Mouse (Mus musculus): ENCODE results near the gene Sgcd. TPM values are rescaled to one million over a fixed set of nuclear protein-coding genes. Genes with fewer than 3 reads are reported as not detected.

Gene Sgcd
- polyA plus RNA-seq, 1 experiment from 2014 or later, result 1.8 TPM

DNA sequence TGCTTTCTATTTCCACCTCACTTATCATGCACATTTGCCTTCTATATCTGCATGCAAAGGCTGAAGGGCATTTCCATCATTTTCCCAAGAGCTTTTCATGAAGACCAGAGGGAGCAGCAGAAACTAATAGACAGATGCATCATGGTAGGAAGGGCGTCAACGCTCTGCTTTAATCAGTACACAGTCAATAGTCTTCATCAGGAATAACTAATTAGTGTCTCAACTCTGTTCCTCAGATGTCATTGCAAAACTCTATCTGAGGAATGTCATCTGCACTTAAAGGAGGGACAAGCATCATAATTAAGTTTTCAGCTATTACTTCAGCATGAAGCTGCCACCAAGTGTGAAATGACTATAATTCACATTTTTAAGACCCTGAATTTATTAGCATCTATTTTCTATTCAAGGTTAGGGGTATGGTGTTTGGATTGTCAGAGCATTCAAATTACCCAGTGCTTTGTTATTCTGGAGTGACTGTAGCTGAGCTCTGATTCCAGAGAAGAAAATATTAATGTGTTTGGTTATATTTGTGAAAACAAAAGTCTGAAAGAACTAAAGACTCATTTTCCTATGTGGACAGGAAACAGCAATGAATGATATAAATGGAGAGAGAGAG lies 918.9 kb downstream of the Sgcd start:
- no peaks in the 10 kb centered on the region for H3K9me3 ChIP-seq (replicated peaks)
- 85% methylated on average over 2 of the region's 2 CpGs for WGBS
- DNase-seq (ENCODE audit: low spot score), result no peak

DNA sequence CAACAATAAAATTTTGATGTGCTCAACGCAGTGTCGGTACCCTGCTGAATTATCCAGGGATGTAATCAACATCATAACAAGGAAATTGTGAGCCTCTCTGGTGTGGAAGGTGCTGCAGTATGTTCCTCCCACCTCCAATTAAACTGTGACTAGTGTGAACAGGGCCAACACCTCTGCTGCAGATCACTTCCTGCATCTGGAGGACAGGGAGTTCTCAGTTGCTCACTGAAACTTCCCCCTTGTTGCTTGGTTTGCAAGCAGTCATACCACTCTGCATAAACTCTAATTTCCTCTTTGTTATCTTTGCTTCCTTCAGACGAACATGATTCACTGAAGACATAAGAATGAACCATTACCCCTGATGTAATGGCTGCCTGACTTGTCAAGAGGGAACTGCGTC lies 925.1 kb downstream of the Sgcd start:
- no peaks in the 10 kb centered on the region for H3K27me3 ChIP-seq (ENCODE audit: low read depth, poor library complexity, severe bottlenecking)
- H3K4me1 ChIP-seq, result no peaks in the 10 kb centered on the region
- WGBS, result 91% methylated on average over 4 of the region's 4 CpGs
- H3K4me3 ChIP-seq, result no peak overlapping the region
- no peak for DNase-seq (ENCODE audit: low spot score)
- H3K27ac ChIP-seq (replicated peaks), result no peak overlapping the region
- no peaks in the 10 kb centered on the region for H3K9me3 ChIP-seq (replicated peaks)
- no peaks in the 10 kb centered on the region for H3K36me3 ChIP-seq

More for the DNA sequence above, 918.9 kb downstream of the Sgcd start:
- Histone ChIP-seq H3K4me1 (no peaks in the 10 kb centered on the region), H3K27ac (replicated peaks) (no peak overlapping the region), H3K4me3 (no peak overlapping the region), H3K27me3 (ENCODE audit: low read depth, poor library complexity, severe bottlenecking) (no peaks in the 10 kb centered on the region), H3K36me3 (no peaks in the 10 kb centered on the region)

DNA sequence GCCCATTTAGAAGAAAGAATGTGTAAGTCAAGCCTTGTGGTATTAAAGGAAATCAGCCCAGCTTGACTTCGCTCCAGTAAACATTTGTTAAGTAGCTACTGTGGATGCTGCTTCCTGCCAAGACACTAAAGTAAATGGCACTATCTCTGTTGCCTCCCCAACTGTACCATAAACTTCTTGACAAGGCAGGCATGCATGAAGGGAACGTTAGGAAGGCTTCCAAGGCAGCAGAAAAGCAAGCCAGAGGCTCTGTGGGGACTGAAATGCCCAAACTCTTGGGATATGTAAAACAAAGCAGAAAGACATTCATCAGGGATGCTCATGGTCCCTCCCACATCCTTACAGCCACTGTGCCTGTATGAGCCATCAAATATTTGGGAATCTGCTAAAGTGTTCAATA lies 938.4 kb downstream of the Sgcd start:
- Histone ChIP-seq H3K4me3 (no peak overlapping the region), H3K27me3 (ENCODE audit: low read depth, poor library complexity, severe bottlenecking) (no peaks in the 10 kb centered on the region), H3K4me1 (no peaks in the 10 kb centered on the region), H3K36me3 (no peaks in the 10 kb centered on the region), H3K9me3 (replicated peaks) (no peaks in the 10 kb centered on the region), H3K27ac (replicated peaks) (no peak overlapping the region)
- no peak for DNase-seq (ENCODE audit: low spot score)
- WGBS, result 79% methylated on average over 2 of the region's 2 CpGs

DNA sequence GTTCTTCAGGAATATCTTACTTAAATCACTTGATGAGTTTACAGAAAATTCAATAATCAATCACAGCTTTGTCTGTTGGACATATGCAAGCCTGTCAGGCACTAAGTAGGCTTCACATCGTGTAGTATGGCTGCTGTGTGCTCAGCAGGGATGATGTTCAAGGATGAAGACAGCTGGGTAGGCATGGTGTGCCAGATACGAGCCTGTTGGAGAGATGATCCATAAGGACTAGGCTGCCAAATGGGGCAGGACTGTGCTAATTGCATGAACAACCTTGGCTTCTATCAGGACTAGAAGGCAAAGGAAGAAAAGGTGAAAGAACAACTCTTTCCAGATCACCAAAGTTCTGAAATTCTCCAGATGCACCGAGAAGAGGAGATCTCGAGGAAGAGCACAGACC lies 939.0 kb downstream of the Sgcd start:
- WGBS, result 90% methylated on average over 4 of the region's 4 CpGs
- H3K9me3 ChIP-seq (replicated peaks), result no peaks in the 10 kb centered on the region
- no peak for DNase-seq (ENCODE audit: low spot score)
- H3K27ac ChIP-seq (replicated peaks), result no peak overlapping the region
- H3K36me3 ChIP-seq, result no peaks in the 10 kb centered on the region
- H3K4me3 ChIP-seq, result no peak overlapping the region
- H3K27me3 ChIP-seq (ENCODE audit: low read depth, poor library complexity, severe bottlenecking), result no peaks in the 10 kb centered on the region
- no peaks in the 10 kb centered on the region for H3K4me1 ChIP-seq

DNA sequence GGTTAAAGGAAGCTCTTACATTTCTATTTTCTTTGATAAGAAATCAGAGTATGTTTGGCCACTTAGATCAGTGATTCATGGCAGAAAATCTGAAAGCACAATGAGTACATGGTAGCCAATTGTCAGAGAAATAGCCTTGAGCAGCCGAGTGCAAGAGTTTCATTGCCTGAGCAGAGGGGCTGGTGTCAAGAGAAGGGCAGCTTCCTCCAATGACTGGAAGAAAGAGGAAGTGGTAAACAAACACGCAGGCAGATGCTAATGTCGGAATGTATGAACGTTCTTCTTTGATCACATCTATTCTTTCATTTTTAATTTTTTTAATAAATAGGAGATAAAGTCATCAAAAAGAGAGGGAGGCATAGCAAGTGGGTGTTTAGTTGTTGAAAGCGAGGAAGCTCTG lies 956.5 kb downstream of the Sgcd start:
- Histone ChIP-seq H3K9me3 (replicated peaks) (no peaks in the 10 kb centered on the region), H3K27ac (replicated peaks) (no peak overlapping the region), H3K27me3 (ENCODE audit: low read depth, poor library complexity, severe bottlenecking) (no peaks in the 10 kb centered on the region), H3K4me1 (no peaks in the 10 kb centered on the region), H3K36me3 (no peaks in the 10 kb centered on the region), H3K4me3 (no peak overlapping the region)
- WGBS, result 84% methylated on average over 5 of the region's 5 CpGs
- no peak for DNase-seq (ENCODE audit: low spot score)

DNA sequence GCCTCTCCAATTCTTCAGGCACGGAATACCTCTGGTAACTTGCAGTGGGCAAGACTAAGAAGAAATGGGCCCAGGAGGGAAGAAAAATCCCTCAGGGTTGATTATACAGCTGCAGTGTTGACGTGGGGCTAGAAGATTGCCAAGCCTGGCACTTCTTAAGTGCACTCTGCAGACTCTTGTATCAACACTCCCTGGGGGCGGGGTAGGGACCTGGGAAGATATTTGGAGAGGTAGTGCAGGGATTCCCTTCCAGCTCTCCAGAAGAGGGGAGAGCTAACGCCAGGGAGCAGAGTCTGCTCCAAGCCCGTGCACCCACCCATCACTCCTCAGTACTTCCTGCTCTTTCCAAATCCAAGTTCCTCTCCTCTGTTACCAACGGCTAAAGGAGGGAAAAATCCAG lies 967.9 kb downstream of the Sgcd start:
- no peak for DNase-seq (ENCODE audit: low spot score)
- Histone ChIP-seq H3K4me1 (0 out of 2 replicates have a peak, but pooled peaks cover 3% of the 10 kb centered on the region), H3K4me3 (no peak overlapping the region), H3K27me3 (ENCODE audit: low read depth, poor library complexity, severe bottlenecking) (no peaks in the 10 kb centered on the region), H3K27ac (replicated peaks) (no peak overlapping the region), H3K36me3 (no peaks in the 10 kb centered on the region), H3K9me3 (replicated peaks) (no peaks in the 10 kb centered on the region)
- 62% methylated on average over 6 of the region's 6 CpGs for WGBS

DNA sequence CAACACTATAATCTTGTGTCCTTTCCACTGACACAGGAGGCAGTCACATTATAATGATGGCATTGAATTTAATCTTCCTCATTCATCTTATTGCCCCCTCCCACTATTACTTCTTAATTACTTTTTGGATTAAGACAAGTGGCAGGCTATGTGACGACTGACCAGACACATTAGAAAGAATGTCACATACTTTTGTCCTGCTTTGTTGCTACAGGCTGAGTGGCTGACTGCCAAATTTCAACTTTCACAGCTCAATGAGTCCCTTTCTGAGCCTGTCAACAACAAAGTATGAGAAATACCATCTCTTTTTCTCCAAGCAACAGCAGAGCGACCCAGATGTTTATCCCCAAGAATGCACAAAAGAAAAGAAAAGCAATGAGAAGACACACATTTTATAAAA lies 970.6 kb downstream of the Sgcd start:
- Histone ChIP-seq H3K27ac (replicated peaks) (no peak overlapping the region), H3K4me1 (0 out of 2 replicates have a peak, but pooled peaks cover 3% of the 10 kb centered on the region), H3K27me3 (ENCODE audit: low read depth, poor library complexity, severe bottlenecking) (no peaks in the 10 kb centered on the region), H3K4me3 (no peak overlapping the region), H3K36me3 (no peaks in the 10 kb centered on the region), H3K9me3 (replicated peaks) (no peaks in the 10 kb centered on the region)
- WGBS, result 45% methylated on average over 2 of the region's 2 CpGs
- no peak for DNase-seq (ENCODE audit: low spot score)

DNA sequence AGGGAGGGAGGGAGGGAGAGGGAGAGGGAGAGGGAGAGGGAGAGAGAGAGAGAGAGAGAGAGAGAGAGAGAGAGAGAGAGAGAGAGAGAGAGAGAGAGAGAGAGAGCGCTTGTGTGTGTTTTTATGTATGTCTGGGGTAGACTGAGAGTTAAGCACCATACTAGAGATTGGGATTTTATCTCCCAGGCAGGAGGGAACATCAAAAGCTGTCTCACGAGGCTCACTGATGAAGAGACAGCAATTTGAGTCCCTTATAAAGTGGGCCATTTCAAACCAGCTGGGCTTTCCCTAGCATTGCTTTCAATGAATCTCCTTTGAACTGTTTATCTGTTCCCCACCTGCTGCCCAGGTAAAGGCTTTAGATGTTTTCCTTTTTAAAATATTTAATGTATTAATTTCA lies 973.1 kb downstream of the Sgcd start:
- H3K27ac ChIP-seq (replicated peaks), result no peak overlapping the region
- H3K4me1 ChIP-seq, result 0 out of 2 replicates have a peak, but pooled peaks cover 3% of the 10 kb centered on the region
- no peaks in the 10 kb centered on the region for H3K27me3 ChIP-seq (ENCODE audit: low read depth, poor library complexity, severe bottlenecking)
- 78% methylated on average over 2 of the region's 2 CpGs for WGBS
- H3K9me3 ChIP-seq (replicated peaks), result no peaks in the 10 kb centered on the region
- no peak overlapping the region for H3K4me3 ChIP-seq
- DNase-seq (ENCODE audit: low spot score), result no peak
- H3K36me3 ChIP-seq, result no peaks in the 10 kb centered on the region

DNA sequence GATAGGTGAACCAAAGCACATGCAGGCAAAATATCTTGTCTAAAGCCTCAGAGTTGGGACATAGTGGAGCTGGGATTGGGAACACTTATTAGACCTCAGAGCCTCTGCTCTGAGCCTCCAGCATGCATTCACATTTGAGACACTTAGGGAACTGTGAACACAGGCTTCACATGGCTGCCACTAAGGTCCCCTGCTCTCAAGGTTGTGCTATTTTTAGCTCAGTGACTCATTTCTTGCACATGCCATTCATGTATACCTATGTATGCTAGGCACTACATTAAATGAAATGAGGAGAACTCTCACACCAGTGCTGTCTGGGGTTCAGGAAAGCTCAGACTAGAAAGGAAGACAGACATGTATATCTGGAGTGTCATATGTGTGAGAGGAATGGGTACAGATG lies 974.5 kb downstream of the Sgcd start:
- Histone ChIP-seq H3K27me3 (ENCODE audit: low read depth, poor library complexity, severe bottlenecking) (no peaks in the 10 kb centered on the region), H3K36me3 (no peaks in the 10 kb centered on the region), H3K27ac (replicated peaks) (no peak overlapping the region), H3K4me3 (no peak overlapping the region), H3K9me3 (replicated peaks) (no peaks in the 10 kb centered on the region), H3K4me1 (0 out of 2 replicates have a peak, but pooled peaks cover 3% of the 10 kb centered on the region)
- no peak for DNase-seq (ENCODE audit: low spot score)

DNA sequence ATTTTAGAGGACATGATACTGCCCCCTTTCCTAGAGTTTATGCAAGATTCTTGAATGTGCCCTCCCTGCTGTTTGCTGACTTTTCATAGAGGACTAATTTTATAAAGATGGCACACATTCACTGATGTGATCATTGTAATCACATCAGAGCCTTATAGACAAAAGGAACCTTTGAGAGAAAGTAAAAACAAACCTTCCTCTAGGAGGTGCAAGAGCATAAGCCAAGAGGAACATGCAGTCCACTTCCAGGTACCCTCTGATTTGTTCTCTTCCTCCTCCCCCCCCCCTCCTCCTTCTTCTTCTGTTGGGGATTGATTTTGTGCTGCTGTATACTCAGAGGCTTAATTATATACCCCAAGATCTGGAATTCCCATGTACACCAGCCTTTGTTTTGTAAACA lies 978.6 kb downstream of the Sgcd start:
- no peak for DNase-seq (ENCODE audit: low spot score)
- H3K9me3 ChIP-seq (replicated peaks), result no peaks in the 10 kb centered on the region
- no peaks in the 10 kb centered on the region for H3K4me1 ChIP-seq
- H3K27me3 ChIP-seq (ENCODE audit: low read depth, poor library complexity, severe bottlenecking), result no peaks in the 10 kb centered on the region
- H3K36me3 ChIP-seq, result no peaks in the 10 kb centered on the region
- no peak overlapping the region for H3K27ac ChIP-seq (replicated peaks)
- no peak overlapping the region for H3K4me3 ChIP-seq

DNA sequence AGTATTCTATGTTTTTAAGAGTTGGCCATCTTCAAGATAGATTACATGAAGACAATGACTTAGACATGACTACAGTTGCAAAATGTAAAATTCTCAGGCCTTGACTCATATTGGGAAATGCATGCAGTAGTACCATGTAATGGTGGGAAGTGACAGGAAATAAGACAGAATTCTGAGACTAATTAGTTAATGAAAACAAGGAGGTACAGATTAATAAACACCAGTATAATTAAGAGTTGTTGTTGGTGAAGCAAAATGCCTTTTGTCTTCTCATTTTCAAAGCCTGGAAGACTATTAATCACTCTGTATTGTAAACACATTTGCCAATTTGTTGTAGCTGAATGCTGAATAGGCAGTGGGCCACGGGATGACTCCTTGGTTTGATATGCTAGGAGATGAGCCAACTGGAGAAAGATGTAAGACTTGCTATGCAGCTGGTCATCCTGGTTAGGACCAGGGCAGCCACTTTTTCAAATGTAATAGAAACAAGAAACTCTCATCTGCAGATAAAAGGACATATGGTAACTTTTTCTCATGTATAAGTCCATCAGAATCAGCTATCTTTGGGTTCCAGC lies 983.4 kb downstream of the Sgcd start:
- H3K27ac ChIP-seq (replicated peaks), result no peak overlapping the region

DNA sequence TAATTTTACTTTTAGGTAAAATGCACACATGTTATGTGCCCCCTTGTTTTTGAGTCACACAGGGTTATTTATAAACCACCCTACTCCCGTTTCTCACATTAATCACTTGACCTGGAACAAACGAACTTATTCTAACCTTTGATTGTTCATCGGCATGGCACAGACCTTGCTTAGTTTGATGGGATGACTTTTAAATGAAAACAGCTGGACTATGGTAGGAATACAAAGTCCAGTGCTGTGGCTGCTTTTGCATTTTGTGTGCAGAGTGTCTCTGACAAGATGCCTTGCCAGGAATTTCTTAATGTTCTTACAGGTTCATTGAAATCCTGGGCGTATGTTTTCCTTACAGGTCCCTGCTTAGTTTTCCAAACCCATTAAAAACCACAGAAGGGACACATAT lies 1049.5 kb downstream of the Sgcd start:
- no peak overlapping the region for H3K27ac ChIP-seq (replicated peaks)
- H3K27me3 ChIP-seq (ENCODE audit: low read depth, poor library complexity, severe bottlenecking), result no peaks in the 10 kb centered on the region
- H3K9me3 ChIP-seq (replicated peaks), result no peaks in the 10 kb centered on the region
- 60% methylated on average over 4 of the region's 4 CpGs for WGBS
- no peak overlapping the region for H3K4me3 ChIP-seq
- H3K36me3 ChIP-seq, result no peaks in the 10 kb centered on the region
- no peak for DNase-seq (ENCODE audit: low spot score)
- peaks cover 18% of the 10 kb centered on the region for H3K4me1 ChIP-seq

More for the DNA sequence above, 983.4 kb downstream of the Sgcd start:
- Histone ChIP-seq H3K4me1 (no peaks in the 10 kb centered on the region), H3K9me3 (replicated peaks) (no peaks in the 10 kb centered on the region), H3K36me3 (no peaks in the 10 kb centered on the region), H3K27me3 (ENCODE audit: low read depth, poor library complexity, severe bottlenecking) (no peaks in the 10 kb centered on the region), H3K4me3 (no peak overlapping the region)
- DNase-seq (ENCODE audit: low spot score), result no peak
- WGBS, result 80% methylated on average over 1 of the region's 1 CpGs

DNA sequence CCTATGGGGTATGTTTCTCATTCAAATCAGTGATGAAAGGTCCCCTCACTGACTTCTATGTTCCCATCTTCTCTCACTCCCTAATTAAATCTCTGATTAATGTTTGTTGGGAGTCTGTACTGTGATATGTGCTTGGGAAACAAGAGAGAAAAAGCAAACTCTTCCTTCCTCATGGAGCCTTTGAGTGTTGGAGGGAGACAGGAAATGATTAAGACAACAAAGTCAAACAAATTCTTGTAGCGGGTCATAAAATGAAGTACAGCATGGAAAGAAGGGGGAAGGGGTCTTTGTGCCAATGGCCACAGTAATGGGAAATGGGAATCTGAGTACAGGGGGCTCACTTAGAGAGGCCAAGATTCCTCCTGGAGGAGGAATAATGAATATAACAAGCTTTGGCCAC lies 1063.8 kb downstream of the Sgcd start:
- no peak overlapping the region for H3K4me3 ChIP-seq
- H3K27me3 ChIP-seq (ENCODE audit: low read depth, poor library complexity, severe bottlenecking), result no peaks in the 10 kb centered on the region
- H3K27ac ChIP-seq (replicated peaks), result no peak overlapping the region
- WGBS, result 89% methylated on average over 1 of the region's 1 CpGs
- no peaks in the 10 kb centered on the region for H3K9me3 ChIP-seq (replicated peaks)
- DNase-seq (ENCODE audit: low spot score), result no peak
- H3K4me1 ChIP-seq, result no peaks in the 10 kb centered on the region
- no peaks in the 10 kb centered on the region for H3K36me3 ChIP-seq

DNA sequence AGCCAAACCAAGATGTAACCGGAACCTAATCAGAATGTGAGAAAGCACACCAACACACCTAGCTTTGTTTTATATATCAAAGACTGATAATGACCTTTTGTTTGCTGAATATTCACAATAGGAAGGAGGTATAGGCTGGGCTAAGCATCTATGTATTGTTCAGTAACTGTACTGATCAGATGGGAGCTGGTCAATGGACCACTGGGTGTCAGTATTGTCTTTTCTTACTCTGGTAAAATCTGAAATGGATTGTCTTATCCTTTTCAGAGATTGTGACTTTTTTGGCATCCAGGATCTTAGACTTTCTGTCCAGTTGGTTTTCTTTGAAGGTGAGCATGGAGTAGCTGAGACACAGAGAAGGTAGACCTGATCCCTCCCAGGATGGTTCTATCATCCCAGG lies 1068.5 kb downstream of the Sgcd start:
- H3K9me3 ChIP-seq (replicated peaks), result no peaks in the 10 kb centered on the region
- H3K4me1 ChIP-seq, result no peaks in the 10 kb centered on the region
- DNase-seq (ENCODE audit: low spot score), result no peak
- no peaks in the 10 kb centered on the region for H3K27me3 ChIP-seq (ENCODE audit: low read depth, poor library complexity, severe bottlenecking)
- no peak overlapping the region for H3K27ac ChIP-seq (replicated peaks)
- no peak overlapping the region for H3K4me3 ChIP-seq
- H3K36me3 ChIP-seq, result no peaks in the 10 kb centered on the region
- WGBS, result 91% methylated on average over 1 of the region's 1 CpGs
